Mouse (Mus musculus) embryonic facial prominence, embryonic 14.5 days (tissue): ENCODE measurements around the gene Olfr1084. TPM values are rescaled to one million over a fixed set of nuclear protein-coding genes. Genes with fewer than 3 reads are reported as not detected.
"Not testable (repeated sequence)": the region's sequence is repeated elsewhere in the genome, so short reads cannot be mapped to it uniquely, and the experiment has no call there.

Experiments
- ATAC-seq: fragments of 200-750 bp; cut with Nextera tagmentation; 2 replicates; pipeline ENCODE4 v1.8.0; 2017; ENCODE audit warnings: low read depth, moderate number of reproducible peaks, moderate TSS enrichment
- DNase-seq: peaks from one replicate; pipeline ENCODE4 v3.0.0-alpha.2; 2015; ENCODE audit warnings: low spot score
- H3K27ac ChIP-seq: fragments of 300-500 bp; sonication (generic); replicated peaks from 2 replicates; pipeline ENCODE4 v1.5.1; 2014; ENCODE audit warnings: low read depth, mild to moderate bottlenecking, low read length, moderate library complexity
- H3K27me3 ChIP-seq: fragments of 300-500 bp; sonication (generic); replicated peaks from 2 replicates; pipeline ENCODE4 v1.6.1; 2014; ENCODE audit warnings: low read length; ENCODE audit not compliant: control insufficient read depth, insufficient read depth
- H3K36me3 ChIP-seq: fragments of 300-500 bp; sonication (generic); 2 replicates; pipeline ENCODE4 v1.6.1; 2014; ENCODE audit warnings: low read length, mixed read lengths; ENCODE audit not compliant: control insufficient read depth, insufficient read depth
- H3K4me1 ChIP-seq: fragments of 300-500 bp; sonication (generic); 2 replicates; pipeline ENCODE4 v1.6.1; 2014; ENCODE audit warnings: antibody characterized with exemption, low read length; ENCODE audit not compliant: control insufficient read depth, insufficient read depth
- H3K4me2 ChIP-seq: fragments of 300-500 bp; sonication (generic); 2 replicates; pipeline ENCODE4 v1.6.1; 2014; ENCODE audit warnings: low read depth, mild to moderate bottlenecking, low read length, moderate library complexity, mixed read lengths
- H3K4me3 ChIP-seq: fragments of 300-500 bp; sonication (generic); 2 replicates; pipeline ENCODE4 v1.5.1; 2014; ENCODE audit warnings: low read depth, mild to moderate bottlenecking, low read length
- H3K9ac ChIP-seq: fragments of 300-500 bp; sonication (generic); 2 replicates; pipeline ENCODE4 v1.6.1; 2014; ENCODE audit warnings: low read depth, mild to moderate bottlenecking, low read length, moderate library complexity, mixed read lengths
- H3K9me3 ChIP-seq: fragments of 300-500 bp; sonication (generic); 2 replicates; pipeline ENCODE4 v1.6.1; 2016; ENCODE audit warnings: low read length; ENCODE audit not compliant: control insufficient read depth
- WGBS: fragments of 180-500 bp; shearing (Covaris S2); extraction: QIAGEN DNeasy Blood & Tissue Kit; methylation state at CpG from one replicate; pipeline ENCODE4 v1.1.7; 2014; 5-methylcytosine and 5-hydroxymethylcytosine counted together
- polyA plus RNA-seq: library from polyadenylated mRNA; unstranded; fragments of >200 nt; fragmentation: Nextera tagmentation; extraction: Ambion mirVana; gene quantifications from 2 replicates; pipeline ENCODE4 v1.2.1, GENCODE M21; 2014

The Olfr1084 gene
- not detected in 2 replicates for polyA plus RNA-seq

DNA sequence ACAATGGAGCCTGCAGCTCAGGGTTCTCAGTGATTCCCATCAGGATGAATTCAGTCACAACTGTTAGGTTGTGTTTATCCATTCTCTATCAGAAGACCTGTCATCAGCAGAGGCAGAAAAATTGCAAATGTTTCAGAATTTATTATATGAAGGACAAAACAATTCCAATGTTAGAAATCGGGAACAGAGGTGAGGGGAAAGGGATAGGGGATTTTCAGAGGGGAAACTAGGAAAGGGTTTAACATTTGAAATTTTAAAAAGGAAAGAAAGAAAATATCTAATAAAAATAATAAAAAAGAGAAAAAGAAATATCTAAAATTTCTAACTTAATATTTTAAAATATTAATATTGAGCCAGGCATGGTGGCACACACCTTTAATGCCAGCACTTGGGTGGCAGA, at the start of gene Olfr1084:
Gene Olfr1084, minus strand, starts transcription at position 101 of the 400 bp plus-strand sequence.
- not testable (repeated sequence) for H3K4me2 ChIP-seq, H3K27me3 ChIP-seq, H3K36me3 ChIP-seq, DNase-seq, ATAC-seq, H3K9ac ChIP-seq, H3K9me3 ChIP-seq, H3K4me3 ChIP-seq, H3K4me1 ChIP-seq, H3K27ac ChIP-seq
- 70% methylated on average over 1 of the region's 1 CpGs for WGBS

DNA sequence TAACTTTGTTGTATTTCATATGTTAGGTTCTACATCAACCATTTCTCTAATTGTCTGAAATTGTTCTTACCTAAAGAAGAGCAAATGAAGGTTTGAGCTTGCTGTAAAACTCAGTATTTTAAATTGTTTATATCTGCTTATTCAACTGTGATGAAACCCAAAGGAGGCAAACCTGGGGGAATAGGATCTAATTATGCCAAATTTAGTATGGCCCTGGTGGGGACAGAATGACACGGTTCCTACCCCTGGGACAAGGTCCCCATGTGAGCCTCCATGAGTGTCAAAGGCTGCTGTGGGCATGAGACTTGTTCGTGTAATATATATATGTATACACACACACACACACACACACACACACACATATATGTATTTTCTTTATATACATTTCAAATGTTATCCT, 40.5 kb upstream of the Olfr1084 start, which contains the start of gene Olfr1086:
Gene Olfr1086, minus strand, starts transcription at position 101 of the 400 bp plus-strand sequence.
- H3K36me3 ChIP-seq, result no peaks in the 10 kb centered on the region
- no peaks in the 10 kb centered on the region for H3K4me1 ChIP-seq
- 76% methylated on average over 2 of the region's 2 CpGs for WGBS
- no peaks in the 10 kb centered on the region for H3K9me3 ChIP-seq
- DNase-seq, result no peak
- H3K27me3 ChIP-seq, result no peaks in the 10 kb centered on the region
- no peak within 1 kb of the TSS for H3K4me3 ChIP-seq
- no peak for ATAC-seq
- H3K4me2 ChIP-seq, result no peak within 1 kb of the TSS
- no peak within 1 kb of the TSS for H3K27ac ChIP-seq
- no peak within 1 kb of the TSS for H3K9ac ChIP-seq

DNA sequence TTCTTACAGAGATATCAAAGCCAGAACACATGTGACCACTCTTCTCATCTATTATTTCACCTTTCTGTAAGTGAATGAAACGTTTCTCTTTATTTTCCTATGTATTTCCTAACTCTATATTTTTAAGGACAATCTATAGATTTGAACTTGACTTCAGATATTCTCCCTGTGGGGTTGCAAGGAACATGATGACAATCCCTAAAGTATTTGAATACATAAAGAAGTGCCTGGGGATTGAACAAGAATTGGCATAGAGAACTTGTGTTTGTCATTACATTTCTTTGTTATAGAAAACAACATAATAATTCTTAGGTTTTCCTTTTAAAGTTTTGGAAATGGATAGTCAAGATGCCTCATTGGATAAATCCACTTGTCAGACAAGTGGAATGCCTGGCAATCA, 22.4 kb upstream of the Olfr1084 start, which contains the start of gene Olfr1085:
Gene Olfr1085, minus strand, starts transcription at position 101 of the 400 bp plus-strand sequence.
- Histone ChIP-seq H3K27ac (no peak within 1 kb of the TSS), H3K9me3 (no peaks in the 10 kb centered on the region), H3K9ac (no peak within 1 kb of the TSS), H3K4me3 (no peak within 1 kb of the TSS), H3K27me3 (no peaks in the 10 kb centered on the region), H3K4me1 (no peaks in the 10 kb centered on the region), H3K36me3 (no peaks in the 10 kb centered on the region), H3K4me2 (no peak within 1 kb of the TSS)
- 22% methylated on average over 1 of the region's 1 CpGs for WGBS
- ATAC-seq, result no peak
- no peak for DNase-seq

DNA sequence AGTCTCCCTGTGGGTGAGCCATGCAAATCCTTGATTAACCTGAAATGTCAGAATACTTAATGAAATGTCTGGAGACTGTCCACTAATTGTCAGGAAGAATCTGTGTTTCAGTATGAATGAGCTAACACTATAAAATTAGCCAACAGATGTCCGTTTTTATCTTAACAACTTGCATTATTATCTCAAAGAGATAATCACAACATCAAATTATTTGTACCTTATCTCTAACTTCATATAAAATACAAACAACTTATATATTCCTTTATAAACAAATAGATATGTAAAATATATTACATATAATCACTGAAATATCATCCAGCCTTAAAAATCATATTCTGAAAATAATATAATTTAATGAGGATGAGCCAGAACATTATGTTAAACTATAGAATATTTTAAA, 40.7 kb downstream of the Olfr1084 start, which contains the start of gene Olfr1082:
Gene Olfr1082, minus strand, starts transcription at position 101 of the 400 bp plus-strand sequence.
- H3K36me3 ChIP-seq, H3K4me1 ChIP-seq, H3K9ac ChIP-seq, H3K4me3 ChIP-seq, ATAC-seq, H3K27ac ChIP-seq, H3K9me3 ChIP-seq, H3K4me2 ChIP-seq, H3K27me3 ChIP-seq, DNase-seq: not testable (repeated sequence)
- WGBS, result 33% methylated on average over 1 of the region's 1 CpGs

Other genes starting within 250 kb of the Olfr1084 start
- gene Olfr1061, start 225.7 kb downstream of the Olfr1084 start, polyA plus RNA-seq, result not detected in 2 replicates
- 0.07 TPM in 1 of 2 replicates, not detected in the other for gene Olfr1062, start 213.0 kb downstream of the Olfr1084 start, polyA plus RNA-seq
- gene Olfr1065, start 189.1 kb downstream of the Olfr1084 start, polyA plus RNA-seq, result 0.15 and 0.25 TPM in 2 replicates
- not detected in 2 replicates for gene Olfr1066, start 183.5 kb downstream of the Olfr1084 start, polyA plus RNA-seq
- gene Olfr228, start 152.3 kb downstream of the Olfr1084 start, polyA plus RNA-seq, result 0.13 TPM in 1 of 2 replicates, not detected in the other
- gene Olfr1076, start 131.3 kb downstream of the Olfr1084 start, polyA plus RNA-seq, result not detected in 2 replicates
- not detected in 2 replicates for gene Olfr1079, start 97.2 kb downstream of the Olfr1084 start, polyA plus RNA-seq
- not detected in 2 replicates for gene Olfr1080, start 81.5 kb downstream of the Olfr1084 start, polyA plus RNA-seq
- not detected in 2 replicates for gene Olfr1082, start 40.8 kb downstream of the Olfr1084 start, polyA plus RNA-seq
- not detected in 2 replicates for gene Olfr1085, start 22.3 kb upstream of the Olfr1084 start, polyA plus RNA-seq
- gene Olfr1086, start 40.4 kb upstream of the Olfr1084 start, polyA plus RNA-seq, result not detected in 2 replicates
- gene Olfr1087, start 58.7 kb upstream of the Olfr1084 start, polyA plus RNA-seq, result not detected in 2 replicates
- not detected in 2 replicates for gene Olfr1089, start 94.0 kb upstream of the Olfr1084 start, polyA plus RNA-seq
- not detected in 2 replicates for gene Olfr1090, start 119.3 kb upstream of the Olfr1084 start, polyA plus RNA-seq
- not detected in 2 replicates for gene Olfr1093, start 142.8 kb upstream of the Olfr1084 start, polyA plus RNA-seq
- gene Olfr141, start 170.3 kb upstream of the Olfr1084 start, polyA plus RNA-seq, result not detected in 2 replicates
- gene Olfr1094, start 184.9 kb upstream of the Olfr1084 start, polyA plus RNA-seq, result not detected in 2 replicates
- not detected in 2 replicates for gene Olfr1095, start 212.0 kb upstream of the Olfr1084 start, polyA plus RNA-seq
- not detected in 2 replicates for gene Gm13723, start 235.1 kb upstream of the Olfr1084 start, polyA plus RNA-seq